Mouse (Mus musculus) testis, adult 10 weeks (tissue): ENCODE measurements around the gene Denr. TPM values are rescaled to one million over a fixed set of nuclear protein-coding genes. Genes with fewer than 3 reads are reported as not detected.

Source experiments
- polyA plus RNA-seq: library from polyadenylated mRNA; stranded (reverse); fragments of 350-450 nt; fragmentation: Illumina TruSeq; extraction: RNeasy Lipid Tissue Mini Kit (QIAGEN cat#74804); gene quantifications from one replicate; pipeline ENCODE4 v1.2.3, GENCODE M21; 2014; ENCODE audit warnings: low read depth, low replicate concordance

The Denr gene
- 294 TPM for polyA plus RNA-seq

DNA sequence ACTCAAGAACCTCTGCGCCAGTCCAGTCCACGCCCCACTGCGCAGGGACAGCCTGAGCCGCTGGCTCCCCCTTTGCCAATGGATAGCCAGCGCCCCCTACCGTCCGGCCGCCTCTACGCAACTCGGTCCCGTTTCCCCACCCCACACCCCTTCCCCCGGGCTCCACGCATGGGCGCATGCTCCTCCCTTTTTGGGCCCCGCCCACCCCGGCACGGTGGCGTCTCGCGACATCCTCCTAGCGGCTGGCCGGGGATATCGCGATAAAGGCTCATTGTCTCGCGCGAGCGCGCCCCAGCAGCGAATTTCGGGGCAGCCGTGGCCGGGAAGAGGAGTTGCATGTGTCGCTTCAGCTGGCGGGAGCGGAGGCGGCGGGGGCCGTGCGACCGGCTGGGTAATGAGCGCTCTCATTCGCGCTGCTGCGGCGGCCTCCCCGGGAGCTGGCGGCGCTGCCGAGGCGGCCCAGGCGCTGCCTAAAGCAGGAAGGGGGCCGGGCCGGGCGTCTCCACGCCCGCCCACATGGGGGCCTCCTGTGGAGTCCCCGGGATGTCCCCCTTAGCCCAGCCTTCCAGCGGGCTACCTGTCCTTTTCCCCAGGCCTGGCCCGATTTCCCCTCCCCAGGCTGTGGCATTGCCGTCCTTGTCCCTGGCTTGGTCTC, at the start of gene Denr:
Gene Denr (plus strand): TSS at position 200 of the 655 bp plus-strand sequence.

DNA sequence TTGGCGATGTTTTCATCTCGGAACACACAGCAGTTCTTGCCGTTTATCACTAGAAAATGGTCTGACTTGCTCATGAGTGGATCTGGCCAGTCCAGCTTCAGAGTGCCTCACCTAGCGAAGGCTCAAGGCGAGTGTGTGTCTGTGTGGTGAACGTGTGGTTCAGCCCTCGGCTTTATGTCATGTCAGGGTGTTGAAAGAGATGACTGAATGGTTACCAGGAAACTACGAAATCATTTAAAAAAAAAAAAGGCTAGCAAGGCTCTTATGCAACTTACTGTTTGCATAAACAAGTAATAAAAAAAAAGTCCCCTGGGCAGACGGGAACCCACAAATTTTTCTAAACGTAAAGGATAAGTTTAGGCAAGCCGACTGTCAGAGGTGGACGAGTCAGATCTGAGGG, 41.6 kb upstream of the Denr start, which contains the start of gene Hcar2:
Gene Hcar2 (minus strand): TSS at position 135 of the 400 bp plus-strand sequence.

GRCm38 (mm10) chr5:123879928-123880327, 27.0 kb upstream of the Denr start, which contains the start of gene Hcar1:
TSS of gene Hcar1 (minus strand) at chr5:123880020.

DNA sequence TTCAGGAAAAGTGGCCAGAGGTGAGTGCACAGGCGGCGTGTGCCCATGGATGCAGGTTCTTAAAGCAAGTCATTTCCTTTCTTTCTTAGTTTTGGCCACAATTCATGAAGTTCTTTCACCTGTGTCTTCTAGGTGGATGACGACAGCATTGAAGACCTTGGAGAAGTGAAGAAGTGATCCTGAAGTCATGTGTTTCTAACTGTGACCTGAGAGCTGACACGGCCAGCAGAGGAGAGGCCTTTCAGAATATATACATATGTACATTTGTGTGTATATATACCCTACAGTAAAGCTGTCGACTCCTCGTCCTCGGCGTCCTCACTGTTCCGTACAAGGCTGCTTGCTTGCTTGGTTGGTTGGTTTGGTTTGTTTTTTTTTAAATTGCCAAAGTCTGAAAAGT, 20.1 kb downstream of the Denr start, which contains the start of gene Gm43518:
Gene Gm43518 (plus strand): TSS at position 301 of the 400 bp plus-strand sequence.

GRCm38 (mm10) chr5:123930508-123930989, 23.6 kb downstream of the Denr start, which contains the start of gene Ccdc62:
TSS of gene Ccdc62 (plus strand) at chr5:123930679.

GRCm38 (mm10) chr5:123973299-123974178, 66.6 kb downstream of the Denr start, which contains the start of gene Hip1r:
TSS of gene Hip1r (plus strand) at chr5:123973628.

Other genes starting within 250 kb of the Denr start
- gene Clip1, start 222.6 kb upstream of the Denr start, polyA plus RNA-seq: 101 TPM
- gene Zcchc8, start 186.1 kb upstream of the Denr start, polyA plus RNA-seq: 287 TPM
- gene Rsrc2, start 157.8 kb upstream of the Denr start, polyA plus RNA-seq: 172 TPM
- gene Kntc1, start 157.5 kb upstream of the Denr start, polyA plus RNA-seq: 34.4 TPM
- gene Hcar2, start 41.7 kb upstream of the Denr start, polyA plus RNA-seq: not detected
- not detected for gene Hcar1, start 27.2 kb upstream of the Denr start, polyA plus RNA-seq
- gene Gm43518, start 20.2 kb downstream of the Denr start, polyA plus RNA-seq: 2.5 TPM
- 177 TPM for gene Ccdc62, start 23.5 kb downstream of the Denr start, polyA plus RNA-seq
- 0.77 TPM for gene Hip1r, start 66.5 kb downstream of the Denr start, polyA plus RNA-seq
- 7.9 TPM for gene Vps37b, start 125.1 kb downstream of the Denr start, polyA plus RNA-seq
- 1.3 TPM for gene Abcb9, start 188.6 kb downstream of the Denr start, polyA plus RNA-seq
- 3.0 TPM for gene Ogfod2, start 205.1 kb downstream of the Denr start, polyA plus RNA-seq
- 4.3 TPM for gene Arl6ip4, start 208.9 kb downstream of the Denr start, polyA plus RNA-seq